Mouse (Mus musculus): ENCODE measurements around the gene Chl1. TPM values are rescaled to one million over a fixed set of nuclear protein-coding genes. Genes with fewer than 3 reads are reported as not detected.

The Chl1 gene
- total and polyA plus RNA-seq, 2 experiments from 2014 or later: 157 to 172 TPM

GRCm38 (mm10) chr6:103675145-103675544, 164.8 kb downstream of the Chl1 start:
- no peak for TF ChIP-seq CTCF (IDR thresholded peaks at IDR 0.05; ENCODE audit: low read depth)
- Histone ChIP-seq H3K27ac (no peak overlapping the region), H3K4me1 (ENCODE audit: insufficient read depth, low read length) (no peaks in the 10 kb centered on the region; the same call in none of the 2 replicates), H3K9me3 (ENCODE audit: low read length) (no peaks in the 10 kb centered on the region), H3K36me3 (ENCODE audit: insufficient read depth, low read length) (no peaks in the 10 kb centered on the region; the same call in 1 of the 2 replicates), H3K27me3 (ENCODE audit: insufficient read depth, low read length) (no peaks in the 10 kb centered on the region), H3K9ac (replicated peaks; ENCODE audit: low read length) (no peak overlapping the region), H3K4me2 (ENCODE audit: low read depth, low read length) (no peak overlapping the region), H3K4me3 (ENCODE audit: low read length) (no peak overlapping the region)
- DNase-seq (ENCODE audit: low spot score) (no peak), ATAC-seq (no peak)
- 92% methylated on average over 2 of the region's 2 CpGs for WGBS

- Histone ChIP-seq H3K27ac (no peak overlapping the region), H3K4me2 (ENCODE audit: low read depth, low read length) (no peak overlapping the region), H3K9ac (replicated peaks; ENCODE audit: low read length) (no peak overlapping the region), H3K27me3 (ENCODE audit: insufficient read depth, low read length) (no peaks in the 10 kb centered on the region), H3K9me3 (ENCODE audit: low read length) (no peaks in the 10 kb centered on the region), H3K4me1 (ENCODE audit: insufficient read depth, low read length) (no peaks in the 10 kb centered on the region; the same call in none of the 2 replicates), H3K4me3 (ENCODE audit: low read length) (no peak overlapping the region), H3K36me3 (ENCODE audit: insufficient read depth, low read length) (no peaks in the 10 kb centered on the region; the same call in 1 of the 2 replicates)
- no peak for TF ChIP-seq CTCF (IDR thresholded peaks at IDR 0.05; ENCODE audit: low read depth)
- 39% methylated on average over 5 of the region's 5 CpGs for WGBS
- DNase-seq (ENCODE audit: low spot score): no peak
- ATAC-seq: no peak
Observed at GRCm38 (mm10) chr6:103676664-103677063, 166.3 kb downstream of the Chl1 start.

- Histone ChIP-seq H3K27me3 (ENCODE audit: insufficient read depth, low read length) (no peaks in the 10 kb centered on the region), H3K9ac (replicated peaks; ENCODE audit: low read length) (no peak overlapping the region), H3K36me3 (ENCODE audit: insufficient read depth, low read length) (no peaks in the 10 kb centered on the region; the same call in 1 of the 2 replicates), H3K4me2 (ENCODE audit: low read depth, low read length) (no peak overlapping the region), H3K4me1 (ENCODE audit: insufficient read depth, low read length) (no peaks in the 10 kb centered on the region; the same call in none of the 2 replicates), H3K4me3 (ENCODE audit: low read length) (no peak overlapping the region), H3K27ac (no peak overlapping the region), H3K9me3 (ENCODE audit: low read length) (no peaks in the 10 kb centered on the region)
- WGBS: 88% methylated on average over 1 of the region's 1 CpGs
- no peak for DNase-seq (ENCODE audit: low spot score)
- no peak for ATAC-seq
- no peak for TF ChIP-seq CTCF (IDR thresholded peaks at IDR 0.05; ENCODE audit: low read depth)
Observed at GRCm38 (mm10) chr6:103677072-103677471, 166.7 kb downstream of the Chl1 start.

GRCm38 (mm10) chr6:103682854-103683574, 172.6 kb downstream of the Chl1 start:
- DNase-seq (ENCODE audit: low spot score) (peak; percentile 95), ATAC-seq (peak; percentile 86)
- Histone ChIP-seq H3K9ac (replicated peaks; ENCODE audit: low read length) (no peak overlapping the region), H3K36me3 (ENCODE audit: insufficient read depth, low read length) (no peaks in the 10 kb centered on the region; the same call in 1 of the 2 replicates), H3K9me3 (ENCODE audit: low read length) (no peaks in the 10 kb centered on the region), H3K4me1 (ENCODE audit: insufficient read depth, low read length) (no peaks in the 10 kb centered on the region), H3K4me2 (ENCODE audit: low read depth, low read length) (no peak overlapping the region), H3K4me3 (ENCODE audit: low read length) (no peak overlapping the region), H3K27me3 (ENCODE audit: insufficient read depth, low read length) (no peaks in the 10 kb centered on the region), H3K27ac (no peak overlapping the region)
- TF ChIP-seq CTCF (IDR thresholded peaks at IDR 0.05; ENCODE audit: low read depth): peak; percentile 93
- 13% methylated on average over 8 of the region's 8 CpGs for WGBS

- Histone ChIP-seq H3K9me3 (ENCODE audit: low read length) (no peaks in the 10 kb centered on the region), H3K27me3 (ENCODE audit: insufficient read depth, low read length) (no peaks in the 10 kb centered on the region), H3K36me3 (ENCODE audit: insufficient read depth, low read length) (peaks cover 4% of the 10 kb centered on the region; the same call in 1 of the 2 replicates), H3K27ac (no peak overlapping the region), H3K9ac (replicated peaks; ENCODE audit: low read length) (no peak overlapping the region), H3K4me2 (ENCODE audit: low read depth, low read length) (no peak overlapping the region), H3K4me3 (ENCODE audit: low read length) (no peak overlapping the region), H3K4me1 (ENCODE audit: insufficient read depth, low read length) (no peaks in the 10 kb centered on the region)
- no peak for DNase-seq (ENCODE audit: low spot score)
- ATAC-seq: no peak
- TF ChIP-seq CTCF (IDR thresholded peaks at IDR 0.05; ENCODE audit: low read depth): no peak
- WGBS: 83% methylated on average over 3 of the region's 3 CpGs
Observed at GRCm38 (mm10) chr6:103692511-103692910, 182.1 kb downstream of the Chl1 start.

- H3K9me3 ChIP-seq (ENCODE audit: low read length): no peaks in the 10 kb centered on the region
Observed at GRCm38 (mm10) chr6:103697349-103698028, 187.1 kb downstream of the Chl1 start.

More at GRCm38 (mm10) chr6:103697349-103698028, 187.1 kb downstream of the Chl1 start:
- 63% methylated on average over 7 of the region's 7 CpGs for WGBS
- H3K27me3 ChIP-seq (ENCODE audit: insufficient read depth, low read length): no peaks in the 10 kb centered on the region
- H3K27ac ChIP-seq: no peak overlapping the region
- ATAC-seq (peak; percentile 15; the same call in 1 of the 2 replicates), DNase-seq (ENCODE audit: low spot score) (peak; percentile 82)
- no peak overlapping the region for H3K4me2 ChIP-seq (ENCODE audit: low read depth, low read length)
- TF ChIP-seq CTCF (IDR thresholded peaks at IDR 0.05; ENCODE audit: low read depth): peak; percentile 69
- peaks cover 7% of the 10 kb centered on the region; the same call in 1 of the 2 replicates for H3K36me3 ChIP-seq (ENCODE audit: insufficient read depth, low read length)
- H3K4me1 ChIP-seq (ENCODE audit: insufficient read depth, low read length): no peaks in the 10 kb centered on the region
- H3K4me3 ChIP-seq (ENCODE audit: low read length): no peak overlapping the region
- no peak overlapping the region for H3K9ac ChIP-seq (replicated peaks; ENCODE audit: low read length)

Data from hindbrain, postnatal 0 days (tissue).